Mouse (Mus musculus) erythroblast, embryonic 14.5 days (primary cell): ENCODE measurements around the gene Col9a3. TPM values are rescaled to one million over a fixed set of nuclear protein-coding genes. Genes with fewer than 3 reads are reported as not detected.

ENCODE experiments used
- H3K27me3 ChIP-seq: 2 replicates; pipeline ENCODE4 v1.6.1; 2012; ENCODE audit warnings: inconsistent platforms; ENCODE audit not compliant: control insufficient read depth
- H3K36me3 ChIP-seq: 2 replicates; pipeline ENCODE4 v1.6.1; 2012; ENCODE audit warnings: mild to moderate bottlenecking, inconsistent platforms; ENCODE audit not compliant: control insufficient read depth
- H3K4me1 ChIP-seq: 2 replicates; pipeline ENCODE4 v1.6.1; 2012; ENCODE audit warnings: inconsistent platforms; ENCODE audit not compliant: control insufficient read depth
- H3K4me3 ChIP-seq: replicated peaks from 2 replicates; pipeline ENCODE3; 2012; ENCODE audit warnings: moderate library complexity, mild to moderate bottlenecking, inconsistent platforms
- H3K9me3 ChIP-seq: 2 replicates; pipeline ENCODE4 v1.6.1; 2012; ENCODE audit warnings: low read length, inconsistent platforms, mixed read lengths; ENCODE audit not compliant: control insufficient read depth
- GATA1 ChIP-seq: IDR thresholded peaks from 2 replicates; pipeline ENCODE4 v1.6.1; 2012; ENCODE audit warnings: low read length, inconsistent platforms, mixed read lengths
- TAL1 ChIP-seq: IDR thresholded peaks from 3 replicates; pipeline ENCODE4 v1.6.1; 2012; ENCODE audit warnings: low read length, inconsistent platforms, mixed read lengths
- polyA plus RNA-seq: library from polyadenylated mRNA; stranded (reverse); fragments of >175 nt; gene quantifications from 2 replicates; pipeline ENCODE4 v1.2.3, GENCODE M21; 2012

Gene Col9a3
- 0.10 TPM in 1 of 2 replicates, not detected in the other for polyA plus RNA-seq

DNA sequence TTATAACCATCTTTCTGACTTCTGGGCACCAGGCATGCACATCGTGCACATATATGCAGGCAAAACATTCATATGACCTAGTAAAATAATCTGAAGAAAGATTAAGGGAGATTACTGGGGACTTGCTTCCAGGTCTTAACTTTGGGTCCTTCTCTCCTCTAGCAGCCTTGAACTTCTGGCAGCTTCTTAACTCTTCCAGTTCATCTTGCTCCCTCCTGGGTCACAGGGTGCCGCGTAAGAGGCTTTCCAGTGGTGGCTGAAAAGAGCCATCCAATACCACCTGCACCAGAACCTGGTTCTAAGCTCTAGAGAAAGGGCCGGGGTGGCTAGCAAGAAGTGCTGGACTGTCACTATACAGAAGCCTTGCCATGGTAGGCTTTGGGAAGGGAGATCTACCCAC is at the start of gene Col9a3:
Gene Col9a3 (plus strand): TSS at position 301 of the 400 bp plus-strand sequence.
- peaks cover 28% of the 10 kb centered on the region for H3K36me3 ChIP-seq
- TF ChIP-seq TAL1 (no peak), GATA1 (no peak)
- peaks cover 33% of the 10 kb centered on the region for H3K27me3 ChIP-seq
- H3K4me3 ChIP-seq: no peak within 1 kb of the TSS
- no peaks in the 10 kb centered on the region for H3K9me3 ChIP-seq
- H3K4me1 ChIP-seq: no peaks in the 10 kb centered on the region

- Histone ChIP-seq H3K9me3 (no peaks in the 10 kb centered on the region), H3K4me1 (no peaks in the 10 kb centered on the region), H3K36me3 (no peaks in the 10 kb centered on the region), H3K4me3 (no peak overlapping the region), H3K27me3 (no peaks in the 10 kb centered on the region)
- TF ChIP-seq GATA1 (no peak), TAL1 (no peak)
Observed at GRCm38 (mm10) chr2:180552340-180552739, 45.2 kb upstream of the Col9a3 start.

DNA sequence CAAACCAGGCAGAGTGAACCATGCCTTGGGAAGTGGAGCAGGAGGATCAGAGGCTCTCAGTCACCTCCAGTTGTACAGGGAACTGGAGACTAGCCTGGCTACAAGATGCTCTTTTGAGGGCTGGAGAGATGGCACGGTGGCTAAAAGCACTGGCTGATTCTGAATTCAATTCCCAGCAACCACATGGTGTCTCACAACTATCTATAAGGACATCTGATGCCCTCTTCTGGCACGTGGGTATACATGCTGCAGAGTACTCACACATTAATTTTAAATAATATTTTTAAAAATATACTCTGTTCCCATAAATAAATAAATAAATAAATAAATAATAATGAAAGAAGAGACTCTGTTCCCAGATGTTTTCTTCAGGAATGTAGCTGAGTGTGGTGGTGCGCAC is 42.4 kb upstream of the Col9a3 start:
- H3K4me3 ChIP-seq: no peak overlapping the region
- H3K36me3 ChIP-seq: no peaks in the 10 kb centered on the region
- no peaks in the 10 kb centered on the region for H3K27me3 ChIP-seq
- no peaks in the 10 kb centered on the region for H3K4me1 ChIP-seq
- no peak for TF ChIP-seq GATA1
- TF ChIP-seq TAL1: no peak
- no peaks in the 10 kb centered on the region for H3K9me3 ChIP-seq

- Histone ChIP-seq H3K9me3 (no peaks in the 10 kb centered on the region), H3K27me3 (no peaks in the 10 kb centered on the region), H3K36me3 (no peaks in the 10 kb centered on the region), H3K4me1 (no peaks in the 10 kb centered on the region), H3K4me3 (no peak overlapping the region)
- TF ChIP-seq TAL1 (no peak), GATA1 (no peak)
Observed at GRCm38 (mm10) chr2:180556470-180556869, 41.1 kb upstream of the Col9a3 start.

DNA sequence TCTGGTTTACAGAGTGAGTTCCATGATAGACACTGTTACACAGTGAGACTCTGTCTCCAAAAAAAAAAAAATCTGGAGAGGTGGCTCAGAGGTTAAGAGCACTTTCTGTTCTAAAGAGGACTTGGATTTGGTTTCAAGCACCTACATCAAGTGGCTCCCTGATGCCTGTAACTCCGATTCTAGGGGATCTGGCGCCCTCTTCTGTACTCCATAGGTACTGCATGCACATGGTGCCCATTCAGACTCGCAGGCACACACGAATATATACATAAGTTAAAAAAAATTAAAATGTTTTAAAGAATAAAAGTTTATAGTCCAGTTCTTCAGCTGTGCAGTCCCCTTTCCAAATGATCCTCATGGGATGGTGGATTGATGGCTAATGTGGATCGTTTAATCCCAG is 37.3 kb upstream of the Col9a3 start:
- H3K36me3 ChIP-seq: no peaks in the 10 kb centered on the region
- H3K27me3 ChIP-seq: peaks cover 2% of the 10 kb centered on the region; the same call in 1 of the 2 replicates
- TF ChIP-seq GATA1: no peak
- no peaks in the 10 kb centered on the region for H3K9me3 ChIP-seq
- no peaks in the 10 kb centered on the region for H3K4me1 ChIP-seq
- no peak overlapping the region for H3K4me3 ChIP-seq

DNA sequence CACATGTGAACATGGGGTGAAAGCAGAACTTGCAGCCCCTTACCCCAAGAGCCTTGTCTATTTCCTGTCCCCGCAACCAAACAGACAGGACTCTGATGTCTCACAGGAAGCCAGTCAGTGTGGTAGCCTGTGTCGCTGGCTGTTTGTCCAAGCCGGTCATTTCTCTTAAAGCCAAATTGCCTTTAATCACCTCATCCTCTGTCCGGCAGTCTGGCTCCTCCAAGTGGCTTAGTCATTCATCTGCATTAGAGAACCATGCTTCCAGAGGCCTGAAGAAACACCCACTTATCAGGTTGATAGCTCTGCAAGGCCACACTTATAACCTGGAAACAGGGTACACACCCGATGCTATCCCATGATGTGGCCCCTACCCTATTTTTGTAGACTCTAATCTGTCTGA is 35.4 kb upstream of the Col9a3 start:
- Histone ChIP-seq H3K4me3 (no peak overlapping the region), H3K4me1 (no peaks in the 10 kb centered on the region), H3K36me3 (no peaks in the 10 kb centered on the region), H3K9me3 (no peaks in the 10 kb centered on the region), H3K27me3 (peaks cover 2% of the 10 kb centered on the region; the same call in 1 of the 2 replicates)
- no peak for TF ChIP-seq GATA1
- TF ChIP-seq TAL1: no peak

- Histone ChIP-seq H3K4me3 (no peak overlapping the region), H3K36me3 (no peaks in the 10 kb centered on the region), H3K9me3 (no peaks in the 10 kb centered on the region), H3K4me1 (no peaks in the 10 kb centered on the region), H3K27me3 (peaks cover 2% of the 10 kb centered on the region; the same call in 1 of the 2 replicates)
- no peak for TF ChIP-seq TAL1
- TF ChIP-seq GATA1: no peak
Observed at GRCm38 (mm10) chr2:180563296-180563695, 34.3 kb upstream of the Col9a3 start.

DNA sequence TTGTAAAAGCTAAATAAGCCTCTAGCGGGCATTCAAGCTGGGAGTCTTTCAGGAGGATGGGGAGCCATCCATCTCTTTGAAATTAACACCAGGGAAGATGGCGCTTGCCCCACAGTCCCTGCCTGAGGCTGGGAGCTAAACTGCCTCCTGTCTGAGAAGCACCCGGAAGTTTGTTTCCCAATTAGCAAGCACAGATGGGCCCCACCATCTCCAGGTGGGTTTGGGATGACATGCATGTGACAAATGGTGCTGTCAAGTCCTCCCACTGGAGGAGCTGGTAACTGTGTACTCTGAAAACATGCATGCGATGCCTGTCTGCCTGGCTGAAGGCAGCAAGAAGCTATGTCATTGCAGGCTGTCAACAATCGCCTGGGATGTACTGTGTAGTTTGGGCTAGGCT is 33.7 kb upstream of the Col9a3 start:
- H3K36me3 ChIP-seq: no peaks in the 10 kb centered on the region
- H3K4me3 ChIP-seq: no peak overlapping the region
- H3K27me3 ChIP-seq: peaks cover 2% of the 10 kb centered on the region; the same call in 1 of the 2 replicates
- no peaks in the 10 kb centered on the region for H3K4me1 ChIP-seq
- TF ChIP-seq GATA1 (no peak), TAL1 (no peak)
- H3K9me3 ChIP-seq: no peaks in the 10 kb centered on the region

- H3K27me3 ChIP-seq: peaks cover 4% of the 10 kb centered on the region
- H3K4me1 ChIP-seq: no peaks in the 10 kb centered on the region
Observed at GRCm38 (mm10) chr2:180566240-180566913, 31.2 kb upstream of the Col9a3 start.

GRCm38 (mm10) chr2:180569028-180569643 is 28.5 kb upstream of the Col9a3 start:
- Histone ChIP-seq H3K4me3 (no peak overlapping the region), H3K27me3 (peaks cover 8% of the 10 kb centered on the region), H3K4me1 (no peaks in the 10 kb centered on the region), H3K36me3 (no peaks in the 10 kb centered on the region), H3K9me3 (no peaks in the 10 kb centered on the region)
- no peak for TF ChIP-seq GATA1
- no peak for TF ChIP-seq TAL1

More at GRCm38 (mm10) chr2:180566240-180566913, 31.2 kb upstream of the Col9a3 start:
- no peak for TF ChIP-seq GATA1
- TF ChIP-seq TAL1: no peak
- Histone ChIP-seq H3K36me3 (no peaks in the 10 kb centered on the region), H3K4me3 (no peak overlapping the region), H3K9me3 (no peaks in the 10 kb centered on the region)
